Mouse (Mus musculus) heart, postnatal 0 days (tissue): ENCODE results near the gene Rbm20.

Experiments used
- CTCF ChIP-seq: IDR thresholded peaks from 2 replicates; pipeline ENCODE4 v1.5.1; 2016; ENCODE audit warnings: antibody characterized with exemption, control low read depth, low read depth
- EP300 ChIP-seq: IDR thresholded peaks from 2 replicates; pipeline ENCODE4 v1.6.1; 2016; ENCODE audit warnings: antibody characterized with exemption, low read depth

DNA sequence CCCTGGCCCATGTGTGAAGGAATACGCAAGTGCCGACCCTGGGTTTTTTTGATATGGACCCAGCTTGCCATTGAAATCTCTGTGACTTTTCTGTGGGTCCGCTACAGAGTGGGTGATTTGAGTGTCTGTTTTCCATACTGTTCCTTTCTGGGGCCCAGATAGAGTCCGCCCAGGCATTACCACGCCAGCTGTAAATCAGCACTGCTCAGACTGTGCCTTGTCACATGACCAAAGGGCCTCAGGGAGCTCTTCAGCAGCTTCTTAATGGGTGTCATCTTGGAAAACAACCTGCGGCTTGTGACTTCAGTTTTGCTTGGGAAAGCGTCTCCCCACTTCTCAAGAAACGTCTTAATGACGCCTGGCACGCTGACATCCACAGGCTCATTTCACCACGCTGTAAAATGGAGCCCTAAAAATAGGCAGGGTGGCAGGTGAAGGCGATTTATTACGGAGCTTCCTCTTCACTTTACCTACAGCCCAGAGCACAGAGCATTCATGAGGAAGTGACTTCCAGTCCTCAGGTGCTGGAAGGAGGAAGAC lies 71.2 kb downstream of the Rbm20 start:
- TF ChIP-seq CTCF (no peak), EP300 (no peak)
